Mouse (Mus musculus): Measurements from ENCODE around the gene Atxn1.

GRCm38 (mm10) chr13:45535731-45536453, 428.9 kb downstream of the Atxn1 start:
- TF ChIP-seq CTCF (IDR thresholded peaks at IDR 0.05; ENCODE audit: insufficient read depth, low read length): no peak
- TF ChIP-seq POLR2A (IDR thresholded peaks at IDR 0.05; ENCODE audit: borderline replicate concordance, extremely low read depth, low read depth, low read length): no peak

All from lung, adult 2 months (tissue).